ENCODE assay signal across 9 mouse cellular contexts in the genomic region with DNA sequence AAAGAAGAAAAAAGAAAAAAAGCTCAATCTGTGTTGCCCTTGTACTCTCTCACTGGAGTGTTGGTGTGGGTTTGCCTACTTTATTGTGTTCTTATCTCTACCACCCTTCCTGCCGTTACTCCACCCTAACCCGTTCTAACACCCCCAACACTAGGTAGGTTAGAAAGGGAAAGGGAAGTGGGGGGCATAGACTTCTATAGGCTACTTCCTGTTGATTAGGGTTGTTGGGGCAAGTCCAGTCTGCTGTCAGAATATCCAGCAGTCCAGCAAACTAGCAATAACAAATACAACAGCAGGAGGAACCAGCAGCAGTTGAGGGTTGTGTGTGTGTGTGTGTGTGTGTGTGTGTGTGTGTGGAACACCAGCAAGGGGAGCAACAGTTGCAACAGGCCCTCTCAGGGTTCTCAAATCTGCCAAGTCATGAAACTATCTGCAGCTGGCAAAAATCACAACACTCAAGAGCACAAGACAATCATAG. TPM values are rescaled to one million over a fixed set of nuclear protein-coding genes. Genes with fewer than 3 reads are reported as not detected.
DNase-seq lines count a peak whose midpoint lies in the region; ATAC-seq lines count a peak whose summit lies in the region.
"Had no signal": no experiment of that assay in that cellular context is flagged by ENCODE, and none has a peak within 500 bp of the region (broad histone marks: within the 10 kb centered on the region; RNA-seq: fewer than 3 reads in every experiment).

No protein-coding gene starts in this region.

- no peak overlapping the region for H3K27ac ChIP-seq in midbrain, embryonic 11.5 days (ENCODE audit: low read depth, low read length)
- H3K27ac ChIP-seq in midbrain, embryonic 16.5 days (ENCODE audit: low read length), result no peak overlapping the region
- H3K27ac ChIP-seq in liver, embryonic 12.5 days, result peak overlapping the region; percentile 45; the same call in 1 of the 2 replicates

- no peak overlapping the region for H3K4me3 ChIP-seq in midbrain, embryonic 11.5 days (ENCODE audit: low read depth, low read length)
- no peak overlapping the region for H3K4me3 ChIP-seq in midbrain, embryonic 16.5 days (ENCODE audit: low read depth, low read length)
- H3K4me3 ChIP-seq in liver, embryonic 12.5 days, result no peak overlapping the region

- DNase-seq in midbrain, embryonic 11.5 days (ENCODE audit: low spot score, missing footprints), result peak; percentile 77
- peak; percentile 22 for DNase-seq in c-Kit-positive CD71-negative TER-119-negative erythroid progenitor cells, embryonic 14.5 days (ENCODE audit: low read depth)
- peak; percentile 10 to 34 for DNase-seq in natural killer cell, adult 2 months (ENCODE audit: low spot score in 2 of 2)
- no peak for DNase-seq in right cerebral cortex, adult 2 months (ENCODE audit: low spot score in 2 of 2)
- no peak for DNase-seq in layer of hippocampus, adult 9-10 months (ENCODE audit: low spot score)
- DNase-seq in layer of hippocampus, postnatal 25 days (ENCODE audit: extremely low spot score in 1 of 2, low spot score in 1 of 2), result no peak
- DNase-seq: cerebellum, adult 9-10 months had no signal

- H3K9me3 ChIP-seq in midbrain, embryonic 11.5 days (ENCODE audit: control insufficient read depth, low read length), result no peaks in the 10 kb centered on the region
- H3K9me3 ChIP-seq in midbrain, embryonic 16.5 days (replicated peaks; ENCODE audit: control insufficient read depth, low read length, poor library complexity, severe bottlenecking), result no peaks in the 10 kb centered on the region
- no peaks in the 10 kb centered on the region for H3K9me3 ChIP-seq in liver, embryonic 12.5 days (replicated peaks)

- WGBS in midbrain, embryonic 11.5 days, result 91% methylated on average over 2 of the region's 2 CpGs
- WGBS in midbrain, embryonic 16.5 days, result 85% methylated on average over 2 of the region's 2 CpGs
- 5% methylated on average over 2 of the region's 2 CpGs for WGBS in liver, embryonic 12.5 days (ENCODE audit: insufficient replicate concordance)

- H3K36me3 ChIP-seq in midbrain, embryonic 11.5 days (ENCODE audit: control insufficient read depth, insufficient read depth, low read length), result peaks cover 5% of the 10 kb centered on the region; the same call in 1 of the 2 replicates
- H3K36me3 ChIP-seq in midbrain, embryonic 16.5 days (ENCODE audit: control insufficient read depth, insufficient read depth, low read length), result peaks cover 15% of the 10 kb centered on the region; the same call in 1 of the 2 replicates
- H3K36me3 ChIP-seq in liver, embryonic 12.5 days, result peaks cover 25% of the 10 kb centered on the region

- H3K9ac ChIP-seq in midbrain, embryonic 11.5 days (ENCODE audit: low read length), result no peak overlapping the region
- no peak overlapping the region for H3K9ac ChIP-seq in midbrain, embryonic 16.5 days (ENCODE audit: low read depth, low read length)
- 0 out of 2 replicates have a peak overlapping the region, but pooled peaks have one; percentile 4 for H3K9ac ChIP-seq in liver, embryonic 12.5 days

- no peaks in the 10 kb centered on the region for H3K27me3 ChIP-seq in midbrain, embryonic 11.5 days (ENCODE audit: control insufficient read depth, insufficient read depth, low read length)
- H3K27me3 ChIP-seq in midbrain, embryonic 16.5 days (ENCODE audit: control insufficient read depth, insufficient read depth, low read depth, low read length), result no peaks in the 10 kb centered on the region
- no peaks in the 10 kb centered on the region for H3K27me3 ChIP-seq in liver, embryonic 12.5 days (replicated peaks)

- H3K4me2 ChIP-seq in midbrain, embryonic 11.5 days, result no peak overlapping the region
- no peak overlapping the region for H3K4me2 ChIP-seq in midbrain, embryonic 16.5 days (ENCODE audit: low read length)
- peak overlapping the region; percentile 28; the same call in 1 of the 2 replicates for H3K4me2 ChIP-seq in liver, embryonic 12.5 days

- no peaks in the 10 kb centered on the region for H3K4me1 ChIP-seq in midbrain, embryonic 11.5 days (ENCODE audit: control insufficient read depth, insufficient read depth, low read length)
- H3K4me1 ChIP-seq in midbrain, embryonic 16.5 days (ENCODE audit: control insufficient read depth, insufficient read depth, low read length), result no peaks in the 10 kb centered on the region
- H3K4me1 ChIP-seq in liver, embryonic 12.5 days, result peaks cover 27% of the 10 kb centered on the region

- ATAC-seq in midbrain, embryonic 11.5 days (ENCODE audit: low FRiP score), result no peak
- ATAC-seq in midbrain, embryonic 16.5 days, result no peak
- ATAC-seq in liver, embryonic 12.5 days, result 0 out of 2 replicates have a peak, but pooled peaks have one; percentile 46

RNA-seq across cellular contexts. Expression of gene Snx4, which starts 10.4 kb away (rescaled TPM):
- polyA plus RNA-seq in midbrain, embryonic 11.5 days (2014; fragmentation: Nextera tagmentation; extraction: Ambion mirVana), result 86.9 and 92.9 TPM in 2 replicates
- 93.2 and 96.5 TPM in 2 replicates for polyA plus RNA-seq in midbrain, embryonic 16.5 days (2015; fragmentation: Nextera tagmentation; extraction: Ambion mirVana)
- polyA plus RNA-seq in liver, embryonic 12.5 days (2016; fragmentation: Nextera tagmentation; extraction: Ambion mirVana), result 31.3 and 34.5 TPM in 2 replicates
- 10 to 100 TPM; 34.6 to 37.1 TPM for total RNA-seq in layer of hippocampus, postnatal 25 days (2021)

Comparison
In these comparisons a context has a peak if more than half of its experiments do, and no peak if none do; other contexts are left out.
1. DNase-seq: peak in midbrain, embryonic 11.5 days (single experiment), c-Kit-positive CD71-negative TER-119-negative erythroid progenitor cells, embryonic 14.5 days (single experiment) and natural killer cell, adult 2 months (2 of 2); none in right cerebral cortex, adult 2 months (0 of 2), layer of hippocampus, adult 9-10 months (single experiment) and layer of hippocampus, postnatal 25 days (0 of 2).